Mouse (Mus musculus) myocyte (in vitro differentiated cells): ENCODE measurements around the gene Gm11127. TPM values are rescaled to one million over a fixed set of nuclear protein-coding genes. Genes with fewer than 3 reads are reported as not detected.

Experiments
- H3K27me3 ChIP-seq: one replicate; pipeline ENCODE4 v1.6.1; 2011; ENCODE audit not compliant: control insufficient read depth, insufficient read depth, insufficient read length
- H3K36me3 ChIP-seq: one replicate; pipeline ENCODE4 v1.6.1; 2011; ENCODE audit not compliant: control insufficient read depth, insufficient read depth
- H3K4me2 ChIP-seq: one replicate; pipeline ENCODE4 v1.6.1; 2011; ENCODE audit warnings: low read depth, control low read depth
- H3K4me3 ChIP-seq: one replicate; pipeline ENCODE4 v1.5.1; 2011; ENCODE audit warnings: mild to moderate bottlenecking, control low read depth, moderate library complexity
- H3K79me2 ChIP-seq: one replicate; pipeline ENCODE4 v1.6.1; 2011; ENCODE audit not compliant: control insufficient read depth, insufficient read depth
- H3ac ChIP-seq: one replicate; pipeline ENCODE4 v1.6.1; 2011; ENCODE audit not compliant: control insufficient read depth, insufficient read length
- CEBPB ChIP-seq: IDR thresholded peaks from 2 replicates; pipeline ENCODE4 v1.6.1; 2011; ENCODE audit warnings: mild to moderate bottlenecking, moderate library complexity; ENCODE audit not compliant: poor library complexity, insufficient read depth, severe bottlenecking
- E2F4 ChIP-seq: IDR thresholded peaks from one replicate; pipeline ENCODE4 v1.6.1; 2011; ENCODE audit warnings: mild to moderate bottlenecking, control low read depth, moderate library complexity; ENCODE audit not compliant: insufficient read depth
- MAX ChIP-seq: IDR thresholded peaks from one replicate; pipeline ENCODE4 v1.6.1; 2011; ENCODE audit warnings: low read depth, mild to moderate bottlenecking, control low read depth
- MYOD1 ChIP-seq, 3 experiments: IDR thresholded peaks; one replicate each; pipeline ENCODE4 v1.6.1; 2011; ENCODE audit warnings: control low read depth in 2 of 3, low read depth in 2 of 3, mild to moderate bottlenecking in 2 of 3, moderate library complexity in 1 of 3; ENCODE audit not compliant: insufficient read length in 2 of 3, control insufficient read depth in 1 of 3
- MYOG ChIP-seq, 3 experiments: IDR thresholded peaks; one replicate each; pipeline ENCODE4 v1.6.1; 2011; ENCODE audit warnings: control low read depth in 2 of 3, low read depth in 2 of 3, mild to moderate bottlenecking in 2 of 3; ENCODE audit not compliant: insufficient read length in 2 of 3, control insufficient read depth in 1 of 3, insufficient read depth in 1 of 3
- POLR2A ChIP-seq: IDR thresholded peaks from one replicate; pipeline ENCODE4 v1.6.1; 2011; ENCODE audit warnings: low read depth, mild to moderate bottlenecking, control low read depth, moderate library complexity; ENCODE audit not compliant: insufficient read length
- POLR2AphosphoS2 ChIP-seq: IDR thresholded peaks from one replicate; pipeline ENCODE4 v1.6.1; 2011; ENCODE audit warnings: low read depth, control low read depth; ENCODE audit not compliant: insufficient read length
- REST ChIP-seq: IDR thresholded peaks from one replicate; pipeline ENCODE4 v1.6.1; 2011; ENCODE audit warnings: mild to moderate bottlenecking, control low read depth, moderate library complexity; ENCODE audit not compliant: insufficient read depth, insufficient read length
- SRF ChIP-seq: IDR thresholded peaks from one replicate; pipeline ENCODE4 v1.6.1; 2011; ENCODE audit warnings: low read depth; ENCODE audit not compliant: control insufficient read depth, insufficient read length
- TCF12 ChIP-seq: IDR thresholded peaks from one replicate; pipeline ENCODE4 v1.6.1; 2011; ENCODE audit warnings: mild to moderate bottlenecking, control low read depth; ENCODE audit not compliant: poor library complexity, insufficient read depth, severe bottlenecking
- TCF3 ChIP-seq: IDR thresholded peaks from one replicate; pipeline ENCODE4 v1.6.1; 2011; ENCODE audit warnings: low read depth, control low read depth; ENCODE audit not compliant: insufficient read length
- USF1 ChIP-seq: IDR thresholded peaks from one replicate; pipeline ENCODE4 v1.6.1; 2011; ENCODE audit warnings: low read depth, mild to moderate bottlenecking, control low read depth, moderate library complexity
- polyA plus RNA-seq: library from polyadenylated mRNA; unstranded; fragments of >200 nt; fragmentation: generic; extraction: Trizol; gene quantifications from one replicate; pipeline ENCODE4 v1.2.1, GENCODE M21; 2012; ENCODE audit warnings: missing spikeins

The Gm11127 gene
- polyA plus RNA-seq, 1 experiment: 0.23 TPM

- Histone ChIP-seq H3K79me2 (peaks cover 56% of the 10 kb centered on the region), H3K27me3 (no peaks in the 10 kb centered on the region), H3K4me2 (no peak overlapping the region), H3K4me3 (no peak overlapping the region), H3K36me3 (no peaks in the 10 kb centered on the region), H3ac (no peak overlapping the region)
- TF ChIP-seq POLR2A: no peak
- TF ChIP-seq SRF: no peak
- no peak for TF ChIP-seq MYOG (IDR thresholded peaks at IDR 0.05; ENCODE audit: control insufficient read depth in 1 of 3, insufficient read depth in 1 of 3, insufficient read length in 2 of 3, low read depth in 2 of 3)
- no peak for TF ChIP-seq E2F4
- no peak for TF ChIP-seq USF1
- no peak for TF ChIP-seq MAX
- TF ChIP-seq TCF3: no peak
- no peak for TF ChIP-seq POLR2AphosphoS2
- TF ChIP-seq TCF12: no peak
- no peak for TF ChIP-seq CEBPB
- TF ChIP-seq REST: no peak
- no peak for TF ChIP-seq MYOD1 (IDR thresholded peaks at IDR 0.05; ENCODE audit: control insufficient read depth in 1 of 3, insufficient read length in 2 of 3, low read depth in 2 of 3)
Measured at GRCm38 (mm10) chr17:36022098-36022497, 36.1 kb downstream of the Gm11127 start.

GRCm38 (mm10) chr17:36021309-36021708, 36.9 kb downstream of the Gm11127 start:
- Histone ChIP-seq H3K36me3 (no peaks in the 10 kb centered on the region), H3K79me2 (peaks cover 64% of the 10 kb centered on the region), H3K4me2 (peak overlapping the region; percentile 42), H3K27me3 (no peaks in the 10 kb centered on the region), H3K4me3 (no peak overlapping the region), H3ac (no peak overlapping the region)
- TF ChIP-seq SRF (no peak), REST (no peak), POLR2A (no peak), MYOG (IDR thresholded peaks at IDR 0.05; ENCODE audit: control insufficient read depth in 1 of 3, insufficient read depth in 1 of 3, insufficient read length in 2 of 3, low read depth in 2 of 3) (no peak), MYOD1 (IDR thresholded peaks at IDR 0.05; ENCODE audit: control insufficient read depth in 1 of 3, insufficient read length in 2 of 3, low read depth in 2 of 3) (no peak), TCF12 (no peak), E2F4 (no peak), USF1 (no peak), TCF3 (no peak), POLR2AphosphoS2 (no peak), CEBPB (no peak), MAX (no peak)

DNA sequence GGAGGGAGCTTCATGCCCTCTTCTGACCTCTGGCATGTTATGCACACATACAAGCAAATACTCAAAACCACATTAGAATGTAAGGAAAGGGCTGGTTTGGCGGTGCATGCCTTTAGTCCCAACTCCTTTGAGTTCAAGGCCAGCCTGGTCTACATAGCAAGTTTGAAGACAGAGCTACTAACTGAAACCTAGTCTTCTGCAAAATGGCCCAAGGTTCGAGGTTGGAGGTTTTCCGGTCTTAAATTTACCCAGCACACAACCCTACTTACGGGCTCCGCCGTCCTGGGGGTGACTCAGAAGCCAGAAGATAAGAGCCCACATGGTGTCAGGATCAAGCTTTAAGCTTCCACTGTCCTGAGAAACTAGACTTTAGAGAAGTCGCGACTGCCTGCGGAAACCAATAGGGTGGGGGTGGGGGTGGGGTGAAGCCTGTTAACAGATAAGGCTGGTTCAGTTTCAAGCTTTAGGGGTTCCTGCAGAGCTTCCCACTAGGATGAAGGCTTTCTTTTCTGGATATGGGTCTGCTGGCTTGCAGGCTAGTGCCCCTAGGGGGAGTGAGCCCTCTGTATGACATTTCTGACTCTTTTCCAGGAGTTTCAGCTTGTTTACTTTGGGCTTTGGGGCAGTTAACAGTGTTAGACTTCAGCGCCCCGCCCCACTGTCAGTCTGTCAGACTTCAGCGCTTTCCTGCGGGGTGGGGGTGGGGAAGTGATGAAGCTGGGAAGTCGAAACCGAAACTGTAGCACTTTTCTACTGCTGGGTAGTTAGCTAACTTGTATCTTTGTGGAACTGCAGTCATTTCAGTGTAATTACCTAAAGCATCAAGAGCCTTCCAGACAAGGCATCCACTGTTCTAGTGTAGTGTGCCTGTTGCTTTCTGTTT, 37.7 kb downstream of the Gm11127 start, which contains the start of gene H2-T24:
Gene H2-T24, minus strand, starts transcription at position 370 of the 883 bp plus-strand sequence.
- no peaks in the 10 kb centered on the region for H3K36me3 ChIP-seq
- H3K4me2 ChIP-seq: peak within 1 kb of the TSS; percentile 42
- H3K27me3 ChIP-seq: no peaks in the 10 kb centered on the region
- TF ChIP-seq MYOG (IDR thresholded peaks at IDR 0.05; ENCODE audit: control insufficient read depth in 1 of 3, insufficient read depth in 1 of 3, insufficient read length in 2 of 3, low read depth in 2 of 3) (no peak), USF1 (no peak), REST (no peak), POLR2A (no peak), SRF (no peak), TCF12 (no peak), POLR2AphosphoS2 (no peak)
- H3ac ChIP-seq: no peak within 1 kb of the TSS
- H3K4me3 ChIP-seq: no peak within 1 kb of the TSS
- H3K79me2 ChIP-seq: peaks cover 68% of the 10 kb centered on the region

DNA sequence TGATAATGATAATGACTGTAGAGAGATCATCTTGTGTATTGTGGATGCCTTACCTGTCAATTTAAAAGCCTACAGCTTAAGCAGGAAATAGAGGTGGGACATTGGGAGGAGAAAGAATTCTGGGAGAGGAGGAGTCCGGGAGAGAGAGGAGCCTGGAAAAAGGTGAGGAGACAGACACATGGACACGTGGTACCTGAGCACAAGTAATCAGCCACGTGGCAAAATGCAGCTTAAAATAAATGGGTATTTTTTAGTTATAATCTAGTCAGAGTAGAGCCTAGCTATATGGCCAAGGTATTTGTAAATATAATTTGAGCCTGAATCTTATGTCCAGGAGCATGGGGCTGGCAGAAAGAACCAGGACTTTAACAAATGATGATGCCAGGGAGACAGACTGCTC, 38.7 kb downstream of the Gm11127 start:
- H3ac ChIP-seq: no peak overlapping the region
- no peaks in the 10 kb centered on the region for H3K27me3 ChIP-seq
- no peak overlapping the region for H3K4me3 ChIP-seq
- H3K4me2 ChIP-seq: peak overlapping the region; percentile 42
- no peak for TF ChIP-seq TCF3
- H3K79me2 ChIP-seq: peaks cover 72% of the 10 kb centered on the region
- H3K36me3 ChIP-seq: peaks cover 3% of the 10 kb centered on the region

DNA sequence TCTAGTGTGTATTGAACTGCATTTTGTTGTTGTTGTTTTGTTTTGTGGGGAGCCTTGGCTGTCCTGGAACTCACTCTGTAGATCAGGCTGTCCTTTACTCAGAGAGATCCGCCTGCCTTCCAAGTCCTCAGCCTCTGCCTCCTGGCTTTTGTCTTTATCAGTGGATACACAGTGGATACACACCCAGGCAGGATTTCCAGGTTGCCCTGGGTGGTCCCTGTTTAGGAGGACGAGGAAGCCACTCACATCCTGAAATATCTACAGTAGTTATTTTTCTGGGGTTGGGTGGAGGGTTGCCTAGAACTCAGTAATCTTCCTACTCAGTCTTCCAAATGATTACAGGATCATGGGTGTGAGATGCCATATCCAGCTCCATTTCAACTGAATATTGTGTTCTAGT, 39.2 kb downstream of the Gm11127 start:
- Histone ChIP-seq H3K27me3 (no peaks in the 10 kb centered on the region), H3K79me2 (peaks cover 76% of the 10 kb centered on the region), H3K4me2 (no peak overlapping the region), H3K4me3 (no peak overlapping the region), H3ac (no peak overlapping the region), H3K36me3 (peaks cover 3% of the 10 kb centered on the region)
- no peak for TF ChIP-seq TCF3
- TF ChIP-seq CEBPB: no peak
- TF ChIP-seq E2F4: no peak
- no peak for TF ChIP-seq MAX
- no peak for TF ChIP-seq REST
- TF ChIP-seq POLR2AphosphoS2: no peak
